Mouse (Mus musculus): Measurements from ENCODE around the gene Rapgefl1. TPM values are rescaled to one million over a fixed set of nuclear protein-coding genes. Genes with fewer than 3 reads are reported as not detected.
"Not testable (repeated sequence)": the region's sequence is repeated elsewhere in the genome, so short reads cannot be mapped to it uniquely, and the experiment has no call there.

Gene Rapgefl1
- polyA plus RNA-seq, 1 experiment from 2014 or later = 1.1 TPM

DNA sequence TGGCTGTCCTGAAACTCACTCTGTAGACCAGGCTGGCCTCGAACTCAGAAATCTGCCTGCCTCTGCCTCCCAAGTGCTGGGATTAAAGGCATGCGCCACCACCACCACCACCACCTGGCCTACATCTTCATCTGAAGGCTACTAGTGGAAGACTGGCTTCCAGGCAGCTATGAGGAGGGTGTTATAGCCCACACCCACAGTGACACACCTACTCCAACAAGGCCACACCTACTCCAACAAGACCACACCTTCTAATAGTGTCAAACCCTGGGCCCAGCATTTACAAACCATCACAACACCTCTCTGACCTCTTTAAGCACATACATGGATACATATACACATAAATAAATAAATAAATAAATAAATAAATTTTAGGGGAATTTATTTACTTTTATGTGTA is 10.5 kb upstream of the Rapgefl1 start:
- H3K27ac ChIP-seq (replicated peaks; ENCODE audit: low read depth, low read length); H3K27me3 ChIP-seq (ENCODE audit: control insufficient read depth, insufficient read depth, low read length); H3K9me3 ChIP-seq (replicated peaks; ENCODE audit: control insufficient read depth, low read length); H3K9ac ChIP-seq (replicated peaks; ENCODE audit: low read length); H3K4me3 ChIP-seq (ENCODE audit: low read depth, low read length); H3K4me2 ChIP-seq (ENCODE audit: low read depth, low read length); DNase-seq (ENCODE audit: low spot score); H3K4me1 ChIP-seq (ENCODE audit: control insufficient read depth, insufficient read depth, low read length); ATAC-seq (replicated peaks; ENCODE audit: insufficient number of reproducible peaks, low FRiP score, low TSS enrichment, low read depth): not testable (repeated sequence)
- 100% methylated on average over 2 of the region's 2 CpGs for WGBS
- peaks cover 32% of the 10 kb centered on the region for H3K36me3 ChIP-seq (replicated peaks; ENCODE audit: control insufficient read depth, insufficient read depth, low read depth, low read length)

GRCm38 (mm10) chr11:98827877-98828276 is 8.7 kb upstream of the Rapgefl1 start:
- WGBS = 87% methylated on average over 2 of the region's 2 CpGs

GRCm38 (mm10) chr11:98829091-98829775 is 7.4 kb upstream of the Rapgefl1 start:
- H3K4me2 ChIP-seq (ENCODE audit: low read depth, low read length) = no peak overlapping the region
- peaks cover 25% of the 10 kb centered on the region for H3K36me3 ChIP-seq (replicated peaks; ENCODE audit: control insufficient read depth, insufficient read depth, low read depth, low read length)
- no peaks in the 10 kb centered on the region for H3K9me3 ChIP-seq (replicated peaks; ENCODE audit: control insufficient read depth, low read length)
- 76% methylated on average over 12 of the region's 12 CpGs for WGBS
- DNase-seq (ENCODE audit: low spot score) (peak; percentile 60), ATAC-seq (replicated peaks; ENCODE audit: insufficient number of reproducible peaks, low FRiP score, low TSS enrichment, low read depth) (no peak)
- H3K4me3 ChIP-seq (ENCODE audit: low read depth, low read length) = no peak overlapping the region
- H3K9ac ChIP-seq (replicated peaks; ENCODE audit: low read length) = no peak overlapping the region
- no peaks in the 10 kb centered on the region for H3K4me1 ChIP-seq (ENCODE audit: control insufficient read depth, insufficient read depth, low read length)
- no peak overlapping the region for H3K27ac ChIP-seq (replicated peaks; ENCODE audit: low read depth, low read length)
- no peaks in the 10 kb centered on the region for H3K27me3 ChIP-seq (ENCODE audit: control insufficient read depth, insufficient read depth, low read length)

More at GRCm38 (mm10) chr11:98827877-98828276, 8.7 kb upstream of the Rapgefl1 start:
- Histone ChIP-seq H3K27ac (replicated peaks; ENCODE audit: low read depth, low read length) (no peak overlapping the region), H3K9ac (replicated peaks; ENCODE audit: low read length) (no peak overlapping the region), H3K27me3 (ENCODE audit: control insufficient read depth, insufficient read depth, low read length) (no peaks in the 10 kb centered on the region), H3K4me1 (ENCODE audit: control insufficient read depth, insufficient read depth, low read length) (no peaks in the 10 kb centered on the region), H3K9me3 (replicated peaks; ENCODE audit: control insufficient read depth, low read length) (no peaks in the 10 kb centered on the region), H3K4me3 (ENCODE audit: low read depth, low read length) (no peak overlapping the region), H3K36me3 (replicated peaks; ENCODE audit: control insufficient read depth, insufficient read depth, low read depth, low read length) (peaks cover 29% of the 10 kb centered on the region), H3K4me2 (ENCODE audit: low read depth, low read length) (no peak overlapping the region)
- DNase-seq (ENCODE audit: low spot score) (no peak), ATAC-seq (replicated peaks; ENCODE audit: insufficient number of reproducible peaks, low FRiP score, low TSS enrichment, low read depth) (no peak)

DNA sequence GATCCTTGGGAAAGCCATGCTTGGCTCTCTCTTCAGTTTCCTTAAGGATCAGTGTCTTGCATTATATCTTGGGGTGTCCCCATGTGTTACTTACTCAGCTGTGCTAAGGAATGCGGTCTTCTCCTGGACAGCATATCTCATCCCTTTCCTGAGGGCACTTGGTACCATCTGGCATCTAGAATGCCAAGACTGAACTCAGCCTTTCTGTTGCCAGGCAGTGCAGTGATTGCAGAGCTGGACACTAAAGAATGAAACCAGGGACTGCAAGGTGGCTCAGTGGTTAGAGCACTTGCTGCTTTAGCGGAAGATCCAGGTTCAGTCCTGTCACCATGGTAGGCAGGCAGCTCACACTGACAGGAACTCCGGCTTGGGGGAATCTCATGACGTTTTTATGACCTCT is 6.7 kb upstream of the Rapgefl1 start:
- Histone ChIP-seq H3K9ac (replicated peaks; ENCODE audit: low read length) (no peak overlapping the region), H3K27me3 (ENCODE audit: control insufficient read depth, insufficient read depth, low read length) (no peaks in the 10 kb centered on the region), H3K4me1 (ENCODE audit: control insufficient read depth, insufficient read depth, low read length) (no peaks in the 10 kb centered on the region), H3K27ac (replicated peaks; ENCODE audit: low read depth, low read length) (no peak overlapping the region), H3K4me3 (ENCODE audit: low read depth, low read length) (no peak overlapping the region), H3K9me3 (replicated peaks; ENCODE audit: control insufficient read depth, low read length) (no peaks in the 10 kb centered on the region), H3K36me3 (replicated peaks; ENCODE audit: control insufficient read depth, insufficient read depth, low read depth, low read length) (peaks cover 25% of the 10 kb centered on the region), H3K4me2 (ENCODE audit: low read depth, low read length) (no peak overlapping the region)
- 72% methylated on average over 4 of the region's 4 CpGs for WGBS
- ATAC-seq (replicated peaks; ENCODE audit: insufficient number of reproducible peaks, low FRiP score, low TSS enrichment, low read depth) = no peak
- DNase-seq (ENCODE audit: low spot score) = no peak

DNA sequence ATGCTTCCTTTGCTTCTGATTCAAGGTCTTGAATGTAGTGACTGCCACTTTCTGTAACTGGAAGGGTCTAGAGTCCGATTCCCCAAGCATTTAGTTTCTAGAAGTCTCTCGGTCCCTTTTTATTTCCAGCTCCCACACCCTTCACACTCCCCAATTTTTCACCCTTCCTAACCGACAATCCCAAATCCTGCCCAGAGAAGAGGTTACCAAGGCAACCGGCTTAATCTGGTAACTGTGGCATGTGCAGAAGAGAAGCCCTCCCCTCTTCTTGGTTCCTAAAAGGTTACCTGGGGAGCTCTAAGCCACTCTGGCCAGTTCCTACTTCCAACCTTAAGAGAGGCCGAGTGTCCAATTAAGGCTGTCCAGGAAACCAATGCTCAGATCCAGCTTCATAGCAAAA is 1.3 kb upstream of the Rapgefl1 start:
- Histone ChIP-seq H3K4me3 (ENCODE audit: low read depth, low read length) (no peak overlapping the region), H3K4me1 (ENCODE audit: control insufficient read depth, insufficient read depth, low read length) (no peaks in the 10 kb centered on the region; the same call in 1 of the 2 replicates), H3K27me3 (ENCODE audit: control insufficient read depth, insufficient read depth, low read length) (peaks cover 2% of the 10 kb centered on the region), H3K9ac (replicated peaks; ENCODE audit: low read length) (no peak overlapping the region), H3K36me3 (replicated peaks; ENCODE audit: control insufficient read depth, insufficient read depth, low read depth, low read length) (peaks cover 7% of the 10 kb centered on the region), H3K27ac (replicated peaks; ENCODE audit: low read depth, low read length) (no peak overlapping the region), H3K4me2 (ENCODE audit: low read depth, low read length) (no peak overlapping the region), H3K9me3 (replicated peaks; ENCODE audit: control insufficient read depth, low read length) (no peaks in the 10 kb centered on the region)
- WGBS = 48% methylated on average over 5 of the region's 5 CpGs
- ATAC-seq (replicated peaks; ENCODE audit: insufficient number of reproducible peaks, low FRiP score, low TSS enrichment, low read depth) (no peak), DNase-seq (ENCODE audit: low spot score) (no peak)

DNA sequence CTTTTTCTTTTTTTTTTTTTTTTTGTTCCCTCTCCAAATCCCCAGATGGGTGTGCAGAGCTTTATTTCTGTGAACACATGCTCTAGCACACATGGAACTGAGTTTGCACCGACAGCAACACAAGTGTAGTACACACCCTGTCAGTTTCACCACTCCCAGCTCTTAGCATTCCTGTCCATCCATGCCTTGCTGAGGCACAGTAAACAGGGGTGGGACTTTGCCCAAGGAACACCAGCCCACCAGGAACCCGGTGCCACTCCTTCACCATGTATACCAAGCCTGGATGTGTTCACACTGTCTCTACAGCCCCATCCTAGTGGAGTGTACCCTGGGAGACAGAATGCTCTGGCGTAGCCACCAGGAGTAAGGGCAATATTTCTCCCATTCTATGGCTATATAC is 860 bp upstream of the Rapgefl1 start:
- no peaks in the 10 kb centered on the region for H3K9me3 ChIP-seq (replicated peaks; ENCODE audit: control insufficient read depth, low read length)
- H3K4me3 ChIP-seq (ENCODE audit: low read depth, low read length) = no peak overlapping the region
- DNase-seq (ENCODE audit: low spot score) (no peak), ATAC-seq (replicated peaks; ENCODE audit: insufficient number of reproducible peaks, low FRiP score, low TSS enrichment, low read depth) (no peak)
- H3K36me3 ChIP-seq (replicated peaks; ENCODE audit: control insufficient read depth, insufficient read depth, low read depth, low read length) = peaks cover 7% of the 10 kb centered on the region
- H3K4me1 ChIP-seq (ENCODE audit: control insufficient read depth, insufficient read depth, low read length) = no peaks in the 10 kb centered on the region; the same call in 1 of the 2 replicates
- no peak overlapping the region for H3K9ac ChIP-seq (replicated peaks; ENCODE audit: low read length)
- WGBS = 63% methylated on average over 3 of the region's 3 CpGs
- H3K27me3 ChIP-seq (ENCODE audit: control insufficient read depth, insufficient read depth, low read length) = peaks cover 2% of the 10 kb centered on the region
- H3K4me2 ChIP-seq (ENCODE audit: low read depth, low read length) = no peak overlapping the region
- H3K27ac ChIP-seq (replicated peaks; ENCODE audit: low read depth, low read length) = no peak overlapping the region

DNA sequence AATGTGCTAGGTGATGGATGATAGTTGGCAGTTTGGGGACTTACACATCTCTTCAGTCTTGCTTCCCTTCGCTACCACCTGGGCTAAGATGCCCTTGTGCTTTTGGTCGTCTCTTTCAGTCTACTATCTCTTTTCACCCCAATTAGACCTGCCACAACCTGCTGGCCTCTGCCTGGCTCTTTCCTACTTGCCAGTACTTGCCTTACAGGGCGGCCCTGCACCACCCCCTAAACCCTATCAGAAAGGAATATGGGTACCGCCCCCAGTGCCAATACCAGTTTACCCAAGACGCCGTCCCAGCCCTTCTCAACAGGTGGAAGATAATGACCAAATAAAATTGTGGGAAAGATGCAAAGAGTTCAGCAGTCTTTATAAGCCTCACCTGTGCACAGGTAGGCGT is 457 bp upstream of the Rapgefl1 start:
- H3K4me3 ChIP-seq (ENCODE audit: low read depth, low read length) = peak overlapping the region; percentile 65; the same call in 1 of the 2 replicates
- no peak overlapping the region for H3K9ac ChIP-seq (replicated peaks; ENCODE audit: low read length)
- H3K27me3 ChIP-seq (ENCODE audit: control insufficient read depth, insufficient read depth, low read length) = peaks cover 2% of the 10 kb centered on the region
- WGBS = 28% methylated on average over 7 of the region's 7 CpGs
- no peaks in the 10 kb centered on the region for H3K9me3 ChIP-seq (replicated peaks; ENCODE audit: control insufficient read depth, low read length)
- no peak overlapping the region for H3K27ac ChIP-seq (replicated peaks; ENCODE audit: low read depth, low read length)
- H3K4me1 ChIP-seq (ENCODE audit: control insufficient read depth, insufficient read depth, low read length) = no peaks in the 10 kb centered on the region; the same call in 1 of the 2 replicates
- ATAC-seq (replicated peaks; ENCODE audit: insufficient number of reproducible peaks, low FRiP score, low TSS enrichment, low read depth) (peak; percentile 16; the same call in 1 of the 2 replicates), DNase-seq (ENCODE audit: low spot score) (no peak)
- peaks cover 6% of the 10 kb centered on the region for H3K36me3 ChIP-seq (replicated peaks; ENCODE audit: control insufficient read depth, insufficient read depth, low read depth, low read length)
- peak overlapping the region; percentile 100 for H3K4me2 ChIP-seq (ENCODE audit: low read depth, low read length)

- peak; percentile 37; the same call in 1 of the 2 replicates for ATAC-seq (replicated peaks; ENCODE audit: insufficient number of reproducible peaks, low FRiP score, low TSS enrichment, low read depth)
- no peaks in the 10 kb centered on the region; the same call in 1 of the 2 replicates for H3K4me1 ChIP-seq (ENCODE audit: control insufficient read depth, insufficient read depth, low read length)
- WGBS = under 1% methylated on average over 25 of the region's 29 CpGs
Measured at GRCm38 (mm10) chr11:98837231-98837704, 683 bp downstream of the Rapgefl1 start.

More at GRCm38 (mm10) chr11:98837231-98837704, 683 bp downstream of the Rapgefl1 start:
- H3K4me3 ChIP-seq (ENCODE audit: low read depth, low read length) = peak overlapping the region; percentile 65
- no peaks in the 10 kb centered on the region for H3K9me3 ChIP-seq (replicated peaks; ENCODE audit: control insufficient read depth, low read length)
- no peak overlapping the region for H3K27ac ChIP-seq (replicated peaks; ENCODE audit: low read depth, low read length)
- H3K27me3 ChIP-seq (ENCODE audit: control insufficient read depth, insufficient read depth, low read length) = peaks cover 2% of the 10 kb centered on the region
- peak overlapping the region; percentile 57 for H3K9ac ChIP-seq (replicated peaks; ENCODE audit: low read length)
- DNase-seq (ENCODE audit: low spot score) = peak; percentile 27
- H3K36me3 ChIP-seq (replicated peaks; ENCODE audit: control insufficient read depth, insufficient read depth, low read depth, low read length) = 0 out of 2 replicates have a peak, but pooled peaks cover under 1% of the 10 kb centered on the region
- H3K4me2 ChIP-seq (ENCODE audit: low read depth, low read length) = peak overlapping the region; percentile 100
